Mouse (Mus musculus): ENCODE measurements around the gene Slc39a5. TPM values are rescaled to one million over a fixed set of nuclear protein-coding genes. Genes with fewer than 3 reads are reported as not detected.

The Slc39a5 gene
- polyA plus RNA-seq, 1 experiment: not detected

DNA sequence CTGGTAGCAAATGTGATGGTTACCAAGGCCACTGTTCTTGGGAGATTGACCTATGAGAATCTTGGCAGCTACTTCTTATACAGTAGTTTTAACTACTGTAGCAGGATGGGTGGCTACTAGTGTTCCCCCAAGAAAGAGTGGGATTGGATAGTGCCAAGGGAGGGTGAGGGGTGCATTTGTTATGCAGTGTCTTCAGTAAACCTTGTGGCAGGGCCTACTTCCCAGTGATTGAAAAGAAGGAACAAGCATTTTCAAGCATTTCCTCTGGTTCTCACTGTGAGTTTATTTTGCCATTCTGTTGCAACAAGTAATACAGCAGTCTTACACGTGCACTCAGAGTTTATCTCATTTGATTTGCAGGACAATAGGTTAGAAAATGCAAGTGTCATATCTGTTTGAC is 11.5 kb upstream of the Slc39a5 start:
- 2% methylated on average over 1 of the region's 1 CpGs for WGBS
- TF ChIP-seq CTCF (IDR thresholded peaks at IDR 0.05; ENCODE audit: insufficient read depth, low read length) (no peak), POLR2A (IDR thresholded peaks at IDR 0.05; ENCODE audit: borderline replicate concordance, extremely low read depth, low read depth, low read length) (no peak)
- H3K4me1 ChIP-seq (ENCODE audit: control insufficient read depth, insufficient read depth, low read length): peaks cover 18% of the 10 kb centered on the region
- DNase-seq: no peak
- no peak overlapping the region for H3K4me3 ChIP-seq (replicated peaks; ENCODE audit: extremely low read depth, low read depth, low read length)

DNA sequence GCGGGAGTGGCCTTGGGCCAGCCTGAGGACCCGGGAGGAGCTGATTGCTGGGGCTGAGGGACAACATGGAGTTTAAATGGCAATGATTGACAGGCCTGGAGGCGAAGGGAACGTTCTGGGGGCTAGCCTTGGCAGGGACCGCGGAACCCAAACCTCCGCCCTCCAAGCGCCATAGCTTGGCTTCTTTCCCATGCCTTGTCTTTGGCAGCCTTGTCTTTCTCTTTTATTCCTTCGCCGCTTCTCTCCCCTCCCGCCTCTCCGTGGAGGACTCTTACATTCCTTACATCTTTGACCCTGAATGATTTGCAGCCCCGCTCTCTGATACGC is 11.0 kb upstream of the Slc39a5 start:
- Histone ChIP-seq H3K4me1 (ENCODE audit: control insufficient read depth, insufficient read depth, low read length) (peaks cover 18% of the 10 kb centered on the region), H3K4me3 (replicated peaks; ENCODE audit: extremely low read depth, low read depth, low read length) (peak overlapping the region; percentile 94)
- under 1% methylated on average over 14 of the region's 14 CpGs for WGBS
- no peak for TF ChIP-seq POLR2A (IDR thresholded peaks at IDR 0.05; ENCODE audit: borderline replicate concordance, extremely low read depth, low read depth, low read length)
- no peak for TF ChIP-seq CTCF (IDR thresholded peaks at IDR 0.05; ENCODE audit: insufficient read depth, low read length)
- no peak for DNase-seq

DNA sequence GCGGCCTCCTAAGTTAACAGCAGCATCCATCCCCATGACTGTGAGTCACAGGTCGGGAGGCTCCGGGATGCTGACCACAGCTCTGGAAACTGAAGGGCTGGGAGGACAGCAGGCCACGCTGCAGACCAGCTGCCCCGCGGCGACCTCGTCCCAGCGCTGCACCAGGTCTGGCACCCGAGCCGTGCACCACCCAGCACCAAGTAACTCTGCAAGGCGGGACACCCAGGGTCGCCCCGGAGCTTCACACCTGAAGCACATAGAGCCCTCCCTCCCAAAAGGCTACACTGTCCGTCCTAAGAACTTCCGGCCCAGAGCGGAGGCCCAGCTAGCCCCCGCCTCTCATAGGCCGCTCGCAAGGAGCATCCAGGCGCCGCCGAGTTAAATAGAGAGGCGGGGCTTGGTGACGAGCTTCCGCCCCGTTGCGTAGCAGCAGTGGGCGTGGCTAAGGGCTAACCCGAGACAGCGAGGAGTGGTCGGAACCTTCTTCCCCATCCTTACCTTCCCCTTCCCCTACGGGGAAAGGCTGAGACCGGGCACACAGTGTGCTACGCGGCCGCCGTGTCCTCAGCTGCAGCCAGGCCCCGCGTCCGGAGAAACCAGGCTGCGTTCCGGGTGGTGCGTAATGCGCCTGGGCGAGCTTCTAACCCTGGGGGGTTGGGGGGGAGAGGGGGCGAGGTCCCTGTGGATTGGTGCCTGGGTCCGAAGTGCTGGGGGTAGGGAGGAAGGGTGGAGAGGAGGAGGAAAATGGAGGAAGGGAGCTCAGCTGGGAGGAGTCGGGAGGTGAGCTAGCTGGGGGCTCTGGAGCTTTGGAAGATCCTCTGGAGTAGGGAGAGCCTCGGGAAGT is 10.4 kb upstream of the Slc39a5 start, which contains the start of the genes Nabp2 and Rnf41:
TSS of gene Nabp2 (minus strand) at position 282 of the 844 bp plus-strand sequence.
TSS of gene Rnf41 (plus strand) at position 447 of the 844 bp plus-strand sequence.
- under 1% methylated on average over 50 of the region's 50 CpGs for WGBS
- peak; percentile 83; the same call in 1 of the 2 replicates for TF ChIP-seq POLR2A (IDR thresholded peaks at IDR 0.05; ENCODE audit: borderline replicate concordance, extremely low read depth, low read depth, low read length)
- TF ChIP-seq CTCF (IDR thresholded peaks at IDR 0.05; ENCODE audit: insufficient read depth, low read length): no peak
- DNase-seq: peak; percentile 98
- peaks cover 18% of the 10 kb centered on the region for H3K4me1 ChIP-seq (ENCODE audit: control insufficient read depth, insufficient read depth, low read length)
- H3K4me3 ChIP-seq (replicated peaks; ENCODE audit: extremely low read depth, low read depth, low read length): peak within 1 kb of the TSS; percentile 94

DNA sequence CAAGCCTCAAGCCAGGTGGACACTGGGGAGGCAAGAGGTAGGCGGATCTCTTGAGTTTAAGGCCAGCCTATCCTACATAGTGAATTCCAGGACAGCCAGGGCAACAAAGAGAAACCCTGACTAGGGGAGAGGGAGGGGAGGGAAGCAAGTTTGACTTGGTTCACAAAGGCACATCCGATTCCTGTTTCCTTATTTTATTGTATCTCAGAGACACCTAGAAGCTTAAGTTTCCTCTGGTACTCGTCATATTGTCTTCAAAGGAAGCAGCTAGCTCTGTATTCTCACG is 9.5 kb upstream of the Slc39a5 start:
- H3K4me3 ChIP-seq (replicated peaks; ENCODE audit: extremely low read depth, low read depth, low read length): no peak overlapping the region
- whole genome bisulfite sequencing: 14% methylated on average over 4 of the region's 4 CpGs
- TF ChIP-seq CTCF (IDR thresholded peaks at IDR 0.05; ENCODE audit: insufficient read depth, low read length) (no peak), POLR2A (IDR thresholded peaks at IDR 0.05; ENCODE audit: borderline replicate concordance, extremely low read depth, low read depth, low read length) (no peak)
- DNase-seq: no peak
- peaks cover 18% of the 10 kb centered on the region for H3K4me1 ChIP-seq (ENCODE audit: control insufficient read depth, insufficient read depth, low read length)

DNA sequence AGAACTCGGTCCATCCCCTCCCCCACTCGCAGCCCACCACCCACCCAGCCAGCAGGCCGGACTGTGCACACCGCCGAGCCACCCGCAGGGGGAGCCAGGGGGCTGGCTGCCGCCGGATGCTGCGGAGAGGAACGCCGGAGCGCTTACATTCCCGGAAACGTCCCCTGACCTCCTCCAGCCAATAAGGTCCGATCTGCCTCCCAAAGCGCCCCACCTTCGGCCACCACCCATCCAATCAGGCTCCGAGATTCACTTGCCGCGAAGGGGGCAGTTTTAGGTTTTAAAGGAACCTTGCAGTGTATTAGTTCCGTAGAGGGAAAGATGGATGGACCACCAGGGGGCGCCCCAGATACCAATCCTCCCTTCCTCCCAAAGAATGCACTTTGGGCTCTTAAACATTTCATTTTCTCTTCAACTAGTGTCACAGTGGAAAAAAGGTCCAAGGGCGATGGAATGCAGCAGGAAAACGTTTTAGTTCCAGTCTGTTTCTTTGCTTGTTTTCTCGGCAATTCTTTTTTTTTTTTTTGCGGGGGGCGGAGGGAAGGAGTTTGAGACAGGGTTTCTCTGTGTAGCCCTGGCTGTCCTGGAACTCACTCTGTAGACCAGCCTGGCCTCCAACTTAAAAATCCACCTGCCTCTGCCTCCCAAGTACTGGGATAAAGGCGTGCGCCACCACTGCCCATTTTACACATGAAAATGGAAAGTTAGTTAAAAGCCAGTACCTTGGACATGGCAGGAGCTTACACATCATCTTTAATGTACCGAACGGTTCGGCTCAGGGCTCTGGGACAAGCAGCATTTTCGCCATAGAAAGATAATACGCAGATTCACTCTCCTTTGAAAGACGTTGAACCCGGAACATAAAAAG is 8.9 kb upstream of the Slc39a5 start:
- peaks cover 18% of the 10 kb centered on the region for H3K4me1 ChIP-seq (ENCODE audit: control insufficient read depth, insufficient read depth, low read length)
- TF ChIP-seq CTCF (IDR thresholded peaks at IDR 0.05; ENCODE audit: insufficient read depth, low read length) (peak; percentile 51), POLR2A (IDR thresholded peaks at IDR 0.05; ENCODE audit: borderline replicate concordance, extremely low read depth, low read depth, low read length) (peak; percentile 47; the same call in 1 of the 2 replicates)
- H3K4me3 ChIP-seq (replicated peaks; ENCODE audit: extremely low read depth, low read depth, low read length): peak overlapping the region; percentile 89
- WGBS: 3% methylated on average over 36 of the region's 36 CpGs
- DNase-seq: peak; percentile 91

DNA sequence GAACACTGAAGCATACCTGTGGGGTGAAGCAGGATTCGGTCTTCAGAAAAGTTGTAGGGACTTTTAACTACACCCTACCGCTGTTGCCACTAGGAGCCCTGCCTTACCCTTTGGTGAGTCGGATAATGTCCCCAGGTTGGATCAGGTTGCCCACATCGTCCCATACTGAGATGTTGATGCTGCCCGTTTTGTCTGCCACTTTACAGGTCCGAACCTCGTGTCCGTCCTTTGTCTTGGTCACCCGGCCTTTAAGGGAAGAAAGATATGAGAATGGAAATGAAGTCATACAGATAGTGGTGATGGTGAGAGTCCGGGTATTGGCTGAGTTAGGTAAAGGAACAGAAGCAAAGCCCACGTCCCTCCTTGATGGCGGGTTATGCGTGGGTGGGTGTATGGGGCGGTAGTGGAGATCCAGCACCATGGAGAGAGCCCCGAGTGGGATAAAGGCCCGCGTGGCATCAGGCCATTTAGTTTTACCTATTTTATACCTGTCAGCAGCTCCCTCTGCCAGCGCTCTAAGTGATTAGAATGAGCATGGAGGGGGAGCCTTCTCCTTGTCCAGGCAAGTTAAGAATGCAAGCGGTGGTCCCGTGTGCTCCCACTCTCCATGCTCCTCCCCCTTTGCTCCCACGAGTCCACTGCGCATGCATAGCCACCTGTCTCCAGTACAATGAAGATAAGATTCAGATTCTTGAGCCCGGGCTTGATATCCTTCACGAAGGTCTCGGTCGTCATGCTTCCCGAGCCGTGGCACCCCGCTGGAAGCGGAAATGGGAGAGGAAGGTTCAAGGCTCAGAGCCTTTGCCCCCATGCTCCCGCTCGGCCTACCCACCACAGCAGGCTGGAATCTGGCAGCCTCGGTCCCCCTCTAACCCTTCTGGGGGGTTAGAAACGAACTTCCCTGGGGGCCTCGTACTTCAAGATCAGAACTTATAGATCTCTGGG is 7.8 kb upstream of the Slc39a5 start:
- WGBS: 17% methylated on average over 35 of the region's 35 CpGs
- TF ChIP-seq CTCF (IDR thresholded peaks at IDR 0.05; ENCODE audit: insufficient read depth, low read length): no peak
- no peak for TF ChIP-seq POLR2A (IDR thresholded peaks at IDR 0.05; ENCODE audit: borderline replicate concordance, extremely low read depth, low read depth, low read length)
- no peak for DNase-seq

DNA sequence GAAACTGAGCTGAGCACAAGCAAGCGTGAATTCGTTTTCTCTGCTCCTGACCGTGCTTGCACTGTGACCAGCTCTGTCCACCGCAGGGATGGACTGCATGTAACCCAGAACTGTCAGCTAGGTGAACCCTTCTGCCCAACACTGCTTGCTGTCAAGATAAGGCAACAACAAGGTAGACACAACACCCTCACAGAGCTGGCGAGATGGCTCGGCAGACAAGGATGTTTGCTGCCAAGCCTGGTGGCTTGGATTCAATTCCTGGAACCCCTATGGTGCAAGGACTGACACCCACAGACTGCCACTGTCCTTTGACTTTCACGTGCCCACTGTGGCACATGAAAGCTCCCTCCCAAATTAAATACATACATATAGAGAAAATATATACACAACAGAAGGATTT is 2.9 kb upstream of the Slc39a5 start:
- WGBS: 80% methylated on average over 7 of the region's 7 CpGs
- peaks cover 3% of the 10 kb centered on the region for H3K4me1 ChIP-seq (ENCODE audit: control insufficient read depth, insufficient read depth, low read length)
- no peak for DNase-seq
- no peak for TF ChIP-seq POLR2A (IDR thresholded peaks at IDR 0.05; ENCODE audit: borderline replicate concordance, extremely low read depth, low read depth, low read length)
- H3K4me3 ChIP-seq (replicated peaks; ENCODE audit: extremely low read depth, low read depth, low read length): no peak overlapping the region

More for the DNA sequence above, 7.8 kb upstream of the Slc39a5 start:
- Histone ChIP-seq H3K4me3 (replicated peaks; ENCODE audit: extremely low read depth, low read depth, low read length) (peak overlapping the region; percentile 89), H3K4me1 (ENCODE audit: control insufficient read depth, insufficient read depth, low read length) (peaks cover 18% of the 10 kb centered on the region)

DNA sequence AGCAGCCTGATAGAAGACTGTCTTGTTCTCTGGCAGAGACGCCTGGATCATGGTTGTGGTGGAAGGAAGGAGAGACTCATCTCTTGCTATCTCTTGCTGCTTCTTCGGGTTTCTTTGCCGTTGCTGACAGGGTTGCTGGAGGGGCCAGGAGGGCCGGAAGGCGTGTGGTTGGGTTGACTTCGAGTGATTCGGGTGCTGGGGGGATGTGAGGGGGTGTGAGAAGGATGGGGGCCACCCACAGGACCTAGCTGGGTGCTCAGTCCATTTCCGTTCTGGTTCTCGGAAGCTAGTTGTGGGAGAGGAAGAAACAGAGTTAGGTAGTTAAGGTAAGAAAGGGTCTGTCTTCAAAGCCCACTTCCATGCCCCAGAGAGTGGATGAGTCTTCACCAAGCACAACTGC is 609 bp upstream of the Slc39a5 start:
- TF ChIP-seq CTCF (IDR thresholded peaks at IDR 0.05; ENCODE audit: insufficient read depth, low read length) (no peak), POLR2A (IDR thresholded peaks at IDR 0.05; ENCODE audit: borderline replicate concordance, extremely low read depth, low read depth, low read length) (no peak)
- Histone ChIP-seq H3K4me1 (ENCODE audit: control insufficient read depth, insufficient read depth, low read length) (no peaks in the 10 kb centered on the region), H3K4me3 (replicated peaks; ENCODE audit: extremely low read depth, low read depth, low read length) (no peak overlapping the region)
- no peak for DNase-seq
- WGBS: 72% methylated on average over 9 of the region's 9 CpGs

DNA sequence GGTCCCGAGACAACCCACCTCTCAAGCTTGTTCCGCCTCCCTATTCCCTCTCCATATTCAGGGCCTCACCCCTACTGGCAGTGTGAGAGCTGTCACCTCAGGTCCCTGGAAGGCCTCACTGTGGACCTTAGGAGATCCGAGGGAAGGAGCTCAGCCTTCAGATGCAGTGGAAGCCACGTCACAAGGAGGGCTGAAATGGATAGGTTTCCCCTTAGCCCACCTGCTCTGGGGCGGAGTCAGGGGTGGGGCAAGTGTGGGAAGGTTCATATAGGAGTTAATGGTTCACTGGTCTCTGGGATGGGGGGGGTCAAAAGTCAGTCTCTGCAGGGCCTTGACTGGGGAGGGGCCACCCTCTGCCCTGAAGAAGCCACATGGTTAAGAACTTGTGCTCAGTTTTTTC is 691 bp downstream of the Slc39a5 start:
- Histone ChIP-seq H3K4me3 (replicated peaks; ENCODE audit: extremely low read depth, low read depth, low read length) (no peak overlapping the region), H3K4me1 (ENCODE audit: control insufficient read depth, insufficient read depth, low read length) (no peaks in the 10 kb centered on the region)
- TF ChIP-seq POLR2A (IDR thresholded peaks at IDR 0.05; ENCODE audit: borderline replicate concordance, extremely low read depth, low read depth, low read length): no peak
- TF ChIP-seq CTCF (IDR thresholded peaks at IDR 0.05; ENCODE audit: insufficient read depth, low read length): no peak
- no peak for DNase-seq
- WGBS: 42% methylated on average over 5 of the region's 5 CpGs
